Mouse (Mus musculus) adrenal gland, adult 2 months (tissue): ENCODE results near the gene Zfp1. TPM values are rescaled to one million over a fixed set of nuclear protein-coding genes. Genes with fewer than 3 reads are reported as not detected.

Source experiments
- DNase-seq: peaks from one replicate; pipeline ENCODE4 v3.0.0; 2021
- polyA plus RNA-seq: library from polyadenylated mRNA; depleted of rRNA; stranded (reverse); fragments of >200 nt; gene quantifications from 2 replicates; pipeline ENCODE4 v1.2.3, GENCODE M21; 2012
- total RNA-seq, 2 experiments: library from RNA; stranded (reverse); gene quantifications; 2 replicates each; pipeline ENCODE4 v1.2.3; 2021

Gene Zfp1
- total and polyA plus RNA-seq, 3 experiments: 5.6 to 9.8 (median 6.1) TPM

GRCm38 (mm10) chr8:111625694-111626527, 17.3 kb upstream of the Zfp1 start:
- DNase-seq: peak; percentile 78

GRCm38 (mm10) chr8:111626528-111626820, 16.7 kb upstream of the Zfp1 start:
- no peak for DNase-seq

- DNase-seq: no peak
Observed at GRCm38 (mm10) chr8:111626933-111627332, 16.3 kb upstream of the Zfp1 start.

GRCm38 (mm10) chr8:111627923-111628322, 15.3 kb upstream of the Zfp1 start:
- no peak for DNase-seq

- no peak for DNase-seq
Observed at GRCm38 (mm10) chr8:111628401-111628800, 14.8 kb upstream of the Zfp1 start.

- no peak for DNase-seq
Observed at GRCm38 (mm10) chr8:111628894-111629501, 14.2 kb upstream of the Zfp1 start.

- peak; percentile 90 for DNase-seq
Observed at GRCm38 (mm10) chr8:111630105-111630521, 13.1 kb upstream of the Zfp1 start, which contains the start of gene Ldhd. TSS of gene Ldhd (minus strand) at chr8:111630374.

GRCm38 (mm10) chr8:111631589-111631988, 11.6 kb upstream of the Zfp1 start:
- DNase-seq: no peak

GRCm38 (mm10) chr8:111632976-111633375, 10.2 kb upstream of the Zfp1 start:
- no peak for DNase-seq

GRCm38 (mm10) chr8:111638086-111638485, 5.1 kb upstream of the Zfp1 start:
- peak; percentile 21 for DNase-seq

- no peak for DNase-seq
Observed at GRCm38 (mm10) chr8:111641064-111641463, 2.1 kb upstream of the Zfp1 start.

GRCm38 (mm10) chr8:111642496-111642895, 705 bp upstream of the Zfp1 start:
- peak; percentile 30 for DNase-seq

- DNase-seq: no peak
Observed at GRCm38 (mm10) chr8:111642939-111643263, 300 bp upstream of the Zfp1 start.

GRCm38 (mm10) chr8:111644286-111645051, 1.3 kb downstream of the Zfp1 start:
- DNase-seq: peak; percentile 21

GRCm38 (mm10) chr8:111645715-111646114, 2.5 kb downstream of the Zfp1 start:
- no peak for DNase-seq

GRCm38 (mm10) chr8:111648834-111649233, 5.6 kb downstream of the Zfp1 start:
- DNase-seq: no peak

- DNase-seq: no peak
Observed at GRCm38 (mm10) chr8:111650651-111651050, 7.5 kb downstream of the Zfp1 start.

- no peak for DNase-seq
Observed at GRCm38 (mm10) chr8:111653524-111653923, 10.3 kb downstream of the Zfp1 start.

- no peak for DNase-seq
Observed at GRCm38 (mm10) chr8:111657312-111657854, 14.2 kb downstream of the Zfp1 start.

GRCm38 (mm10) chr8:111658819-111659423, 15.7 kb downstream of the Zfp1 start:
- DNase-seq: peak; percentile 45

GRCm38 (mm10) chr8:111662473-111662872, 19.3 kb downstream of the Zfp1 start:
- DNase-seq: peak; percentile 82

- peak; percentile 33 for DNase-seq
Observed at GRCm38 (mm10) chr8:111666751-111667150, 23.6 kb downstream of the Zfp1 start.
